Comparison of ENCODE assay signal across 12 mouse cellular contexts in genomic region chr10:113141606-113142005, GRCm38 (mm10).
DNase-seq lines count a peak whose midpoint lies in the region; ATAC-seq lines count a peak whose summit lies in the region.
"Had no signal": no experiment of that assay in that cellular context is flagged by ENCODE, and none has a peak within 500 bp of the region (broad histone marks: within the 10 kb centered on the region; RNA-seq: fewer than 3 reads in every experiment).

No protein-coding gene starts in this region.

- no peak overlapping the region for H3K4me2 ChIP-seq in hindbrain, embryonic 16.5 days (ENCODE audit: low read length)
- no peak overlapping the region for H3K4me2 ChIP-seq in hindbrain, embryonic 12.5 days (replicated peaks)
- H3K4me2 ChIP-seq in midbrain, embryonic 14.5 days (ENCODE audit: low read length), result no peak overlapping the region
- no peak overlapping the region for H3K4me2 ChIP-seq in midbrain, embryonic 11.5 days

- H3K27ac ChIP-seq in hindbrain, embryonic 16.5 days (ENCODE audit: low read depth, low read length), result no peak overlapping the region
- H3K27ac ChIP-seq in hindbrain, embryonic 12.5 days, result no peak overlapping the region
- no peak overlapping the region for H3K27ac ChIP-seq in midbrain, embryonic 14.5 days (replicated peaks; ENCODE audit: low read depth, low read length)
- no peak overlapping the region for H3K27ac ChIP-seq in midbrain, embryonic 11.5 days (ENCODE audit: low read depth, low read length)
- H3K27ac ChIP-seq: stomach, postnatal 0 days had no signal

- no peaks in the 10 kb centered on the region for H3K36me3 ChIP-seq in hindbrain, embryonic 16.5 days (ENCODE audit: control insufficient read depth, insufficient read depth, low read length)
- no peaks in the 10 kb centered on the region for H3K36me3 ChIP-seq in hindbrain, embryonic 12.5 days
- no peaks in the 10 kb centered on the region for H3K36me3 ChIP-seq in midbrain, embryonic 14.5 days (ENCODE audit: control insufficient read depth, insufficient read depth, low read length)
- no peaks in the 10 kb centered on the region for H3K36me3 ChIP-seq in midbrain, embryonic 11.5 days (ENCODE audit: control insufficient read depth, insufficient read depth, low read length)

- H3K4me1 ChIP-seq in hindbrain, embryonic 16.5 days (ENCODE audit: control insufficient read depth, insufficient read depth, low read depth, low read length), result no peaks in the 10 kb centered on the region
- no peaks in the 10 kb centered on the region for H3K4me1 ChIP-seq in hindbrain, embryonic 12.5 days
- no peaks in the 10 kb centered on the region for H3K4me1 ChIP-seq in midbrain, embryonic 14.5 days (ENCODE audit: control insufficient read depth, insufficient read depth, low read length)
- H3K4me1 ChIP-seq in midbrain, embryonic 11.5 days (ENCODE audit: control insufficient read depth, insufficient read depth, low read length), result no peaks in the 10 kb centered on the region

- DNase-seq in midbrain, embryonic 14.5 days, result peak; percentile 49
- no peak for DNase-seq in midbrain, embryonic 11.5 days (ENCODE audit: low spot score, missing footprints)
- DNase-seq in fibroblast of lung, adult 2 months (ENCODE audit: low read depth), result peak; percentile 2
- peak; percentile 6 for DNase-seq in right cerebral cortex, postnatal 25 days
- DNase-seq: adrenal gland, postnatal 36 days; cerebellum, adult 18-20 months; kidney, postnatal 14 days; spleen, adult 18-20 months had no signal

- H3K4me3 ChIP-seq in hindbrain, embryonic 16.5 days (ENCODE audit: low read length), result no peak overlapping the region
- no peak overlapping the region for H3K4me3 ChIP-seq in hindbrain, embryonic 12.5 days
- no peak overlapping the region for H3K4me3 ChIP-seq in midbrain, embryonic 14.5 days (replicated peaks; ENCODE audit: low read depth, low read length)
- H3K4me3 ChIP-seq in midbrain, embryonic 11.5 days (ENCODE audit: low read depth, low read length), result no peak overlapping the region

- 74% methylated on average over 2 of the region's 2 CpGs for WGBS in hindbrain, embryonic 16.5 days
- 83% methylated on average over 2 of the region's 2 CpGs for WGBS in hindbrain, embryonic 12.5 days
- 83% methylated on average over 2 of the region's 2 CpGs for WGBS in midbrain, embryonic 14.5 days
- 73% methylated on average over 2 of the region's 2 CpGs for WGBS in midbrain, embryonic 11.5 days

- H3K27me3 ChIP-seq in hindbrain, embryonic 16.5 days (replicated peaks; ENCODE audit: control insufficient read depth, insufficient read depth, low read length), result no peaks in the 10 kb centered on the region
- no peaks in the 10 kb centered on the region for H3K27me3 ChIP-seq in hindbrain, embryonic 12.5 days
- no peaks in the 10 kb centered on the region for H3K27me3 ChIP-seq in midbrain, embryonic 14.5 days (ENCODE audit: control insufficient read depth, insufficient read depth, low read length)
- H3K27me3 ChIP-seq in midbrain, embryonic 11.5 days (ENCODE audit: control insufficient read depth, insufficient read depth, low read length), result no peaks in the 10 kb centered on the region

- no peak overlapping the region for H3K9ac ChIP-seq in hindbrain, embryonic 16.5 days (ENCODE audit: low read depth, low read length)
- no peak overlapping the region for H3K9ac ChIP-seq in hindbrain, embryonic 12.5 days
- no peak overlapping the region for H3K9ac ChIP-seq in midbrain, embryonic 14.5 days (replicated peaks; ENCODE audit: low read length)
- no peak overlapping the region for H3K9ac ChIP-seq in midbrain, embryonic 11.5 days (ENCODE audit: low read length)

- peak; percentile 60; the same call in 1 of the 2 replicates for ATAC-seq in hindbrain, embryonic 16.5 days
- ATAC-seq in hindbrain, embryonic 12.5 days (ENCODE audit: low FRiP score), result no peak
- ATAC-seq in midbrain, embryonic 14.5 days (ENCODE audit: low FRiP score, low TSS enrichment), result no peak
- no peak for ATAC-seq in midbrain, embryonic 11.5 days (ENCODE audit: low FRiP score)
- ATAC-seq in CD4-positive, CD25-positive, alpha-beta regulatory T cell, adult 4 months, result no peak

- H3K9me3 ChIP-seq in hindbrain, embryonic 16.5 days (ENCODE audit: control insufficient read depth, low read length), result no peaks in the 10 kb centered on the region; the same call in 1 of the 2 replicates
- 0 out of 2 replicates have a peak, but pooled peaks cover 7% of the 10 kb centered on the region for H3K9me3 ChIP-seq in hindbrain, embryonic 12.5 days (replicated peaks)
- no peaks in the 10 kb centered on the region for H3K9me3 ChIP-seq in midbrain, embryonic 14.5 days (ENCODE audit: control insufficient read depth, low read length)
- H3K9me3 ChIP-seq in midbrain, embryonic 11.5 days (ENCODE audit: control insufficient read depth, low read length), result no peaks in the 10 kb centered on the region; the same call in 1 of the 2 replicates
